Mouse (Mus musculus) myocyte (in vitro differentiated cells): ENCODE measurements around the gene Sptbn4. TPM values are rescaled to one million over a fixed set of nuclear protein-coding genes. Genes with fewer than 3 reads are reported as not detected.

Experiments used
- H3K27me3 ChIP-seq: one replicate; pipeline ENCODE4 v1.6.1; 2011; ENCODE audit not compliant: control insufficient read depth, insufficient read depth, insufficient read length
- H3K36me3 ChIP-seq: one replicate; pipeline ENCODE4 v1.6.1; 2011; ENCODE audit not compliant: control insufficient read depth, insufficient read depth
- H3K4me2 ChIP-seq: one replicate; pipeline ENCODE4 v1.6.1; 2011; ENCODE audit warnings: low read depth, control low read depth
- H3K4me3 ChIP-seq: one replicate; pipeline ENCODE4 v1.5.1; 2011; ENCODE audit warnings: mild to moderate bottlenecking, control low read depth, moderate library complexity
- H3K79me2 ChIP-seq: one replicate; pipeline ENCODE4 v1.6.1; 2011; ENCODE audit not compliant: control insufficient read depth, insufficient read depth
- H3ac ChIP-seq: one replicate; pipeline ENCODE4 v1.6.1; 2011; ENCODE audit not compliant: control insufficient read depth, insufficient read length
- CEBPB ChIP-seq: IDR thresholded peaks from 2 replicates; pipeline ENCODE4 v1.6.1; 2011; ENCODE audit warnings: mild to moderate bottlenecking, moderate library complexity; ENCODE audit not compliant: poor library complexity, insufficient read depth, severe bottlenecking
- E2F4 ChIP-seq: IDR thresholded peaks from one replicate; pipeline ENCODE4 v1.6.1; 2011; ENCODE audit warnings: mild to moderate bottlenecking, control low read depth, moderate library complexity; ENCODE audit not compliant: insufficient read depth
- MAX ChIP-seq: IDR thresholded peaks from one replicate; pipeline ENCODE4 v1.6.1; 2011; ENCODE audit warnings: low read depth, mild to moderate bottlenecking, control low read depth
- MYOD1 ChIP-seq, 3 experiments: IDR thresholded peaks; one replicate each; pipeline ENCODE4 v1.6.1; 2011; ENCODE audit warnings: control low read depth in 2 of 3, low read depth in 2 of 3, mild to moderate bottlenecking in 2 of 3, moderate library complexity in 1 of 3; ENCODE audit not compliant: insufficient read length in 2 of 3, control insufficient read depth in 1 of 3
- MYOG ChIP-seq, 3 experiments: IDR thresholded peaks; one replicate each; pipeline ENCODE4 v1.6.1; 2011; ENCODE audit warnings: control low read depth in 2 of 3, low read depth in 2 of 3, mild to moderate bottlenecking in 2 of 3; ENCODE audit not compliant: insufficient read length in 2 of 3, control insufficient read depth in 1 of 3, insufficient read depth in 1 of 3
- POLR2A ChIP-seq: IDR thresholded peaks from one replicate; pipeline ENCODE4 v1.6.1; 2011; ENCODE audit warnings: low read depth, mild to moderate bottlenecking, control low read depth, moderate library complexity; ENCODE audit not compliant: insufficient read length
- POLR2AphosphoS2 ChIP-seq: IDR thresholded peaks from one replicate; pipeline ENCODE4 v1.6.1; 2011; ENCODE audit warnings: low read depth, control low read depth; ENCODE audit not compliant: insufficient read length
- REST ChIP-seq: IDR thresholded peaks from one replicate; pipeline ENCODE4 v1.6.1; 2011; ENCODE audit warnings: mild to moderate bottlenecking, control low read depth, moderate library complexity; ENCODE audit not compliant: insufficient read depth, insufficient read length
- SRF ChIP-seq: IDR thresholded peaks from one replicate; pipeline ENCODE4 v1.6.1; 2011; ENCODE audit warnings: low read depth; ENCODE audit not compliant: control insufficient read depth, insufficient read length
- TCF12 ChIP-seq: IDR thresholded peaks from one replicate; pipeline ENCODE4 v1.6.1; 2011; ENCODE audit warnings: mild to moderate bottlenecking, control low read depth; ENCODE audit not compliant: poor library complexity, insufficient read depth, severe bottlenecking
- TCF3 ChIP-seq: IDR thresholded peaks from one replicate; pipeline ENCODE4 v1.6.1; 2011; ENCODE audit warnings: low read depth, control low read depth; ENCODE audit not compliant: insufficient read length
- USF1 ChIP-seq: IDR thresholded peaks from one replicate; pipeline ENCODE4 v1.6.1; 2011; ENCODE audit warnings: low read depth, mild to moderate bottlenecking, control low read depth, moderate library complexity
- polyA plus RNA-seq: library from polyadenylated mRNA; unstranded; fragments of >200 nt; fragmentation: generic; extraction: Trizol; gene quantifications from one replicate; pipeline ENCODE4 v1.2.1, GENCODE M21; 2012; ENCODE audit warnings: missing spikeins

Sptbn4 gene
- polyA plus RNA-seq, 1 experiment, result 0.17 TPM

GRCm38 (mm10) chr7:27331854-27332253 is 115.6 kb downstream of the Sptbn4 start:
- Histone ChIP-seq H3ac (peak overlapping the region; percentile 80), H3K36me3 (no peaks in the 10 kb centered on the region), H3K4me2 (peak overlapping the region; percentile 80), H3K79me2 (no peaks in the 10 kb centered on the region), H3K27me3 (no peaks in the 10 kb centered on the region), H3K4me3 (peak overlapping the region; percentile 35)
- TF ChIP-seq TCF3, result no peak
- TF ChIP-seq MAX, result no peak
- no peak for TF ChIP-seq E2F4
- TF ChIP-seq USF1, result no peak
- no peak for TF ChIP-seq MYOD1 (IDR thresholded peaks at IDR 0.05; ENCODE audit: control insufficient read depth in 1 of 3, insufficient read length in 2 of 3, low read depth in 2 of 3)
- TF ChIP-seq MYOG (IDR thresholded peaks at IDR 0.05; ENCODE audit: control insufficient read depth in 1 of 3, insufficient read depth in 1 of 3, insufficient read length in 2 of 3, low read depth in 2 of 3), result no peak
- TF ChIP-seq SRF, result no peak
- TF ChIP-seq POLR2AphosphoS2, result no peak
- no peak for TF ChIP-seq TCF12
- no peak for TF ChIP-seq POLR2A
- TF ChIP-seq CEBPB, result no peak
- no peak for TF ChIP-seq REST

GRCm38 (mm10) chr7:27331541-27331851 is 116.0 kb downstream of the Sptbn4 start:
- TF ChIP-seq TCF12 (no peak), MAX (no peak), USF1 (no peak), POLR2AphosphoS2 (no peak), MYOG (IDR thresholded peaks at IDR 0.05; ENCODE audit: control insufficient read depth in 1 of 3, insufficient read depth in 1 of 3, insufficient read length in 2 of 3, low read depth in 2 of 3) (no peak), TCF3 (no peak), SRF (no peak), CEBPB (no peak), MYOD1 (IDR thresholded peaks at IDR 0.05; ENCODE audit: control insufficient read depth in 1 of 3, insufficient read length in 2 of 3, low read depth in 2 of 3) (no peak), REST (no peak), POLR2A (no peak)
- no peaks in the 10 kb centered on the region for H3K27me3 ChIP-seq
- H3K4me3 ChIP-seq, result peak overlapping the region; percentile 35
- H3K79me2 ChIP-seq, result no peaks in the 10 kb centered on the region
- H3K36me3 ChIP-seq, result no peaks in the 10 kb centered on the region
- no peak overlapping the region for H3ac ChIP-seq
- peak overlapping the region; percentile 80 for H3K4me2 ChIP-seq

GRCm38 (mm10) chr7:27330709-27331540 is 116.6 kb downstream of the Sptbn4 start:
- Histone ChIP-seq H3K4me2 (peak overlapping the region; percentile 80), H3K79me2 (no peaks in the 10 kb centered on the region), H3K36me3 (no peaks in the 10 kb centered on the region), H3K4me3 (peak overlapping the region; percentile 35), H3ac (no peak overlapping the region), H3K27me3 (no peaks in the 10 kb centered on the region)
- TF ChIP-seq TCF3 (peak; percentile 35), CEBPB (no peak), MYOD1 (IDR thresholded peaks at IDR 0.05; ENCODE audit: control insufficient read depth in 1 of 3, insufficient read length in 2 of 3, low read depth in 2 of 3) (peak; percentile 42 to 95 (median 89)), USF1 (no peak), POLR2AphosphoS2 (no peak), REST (no peak), MYOG (IDR thresholded peaks at IDR 0.05; ENCODE audit: control insufficient read depth in 1 of 3, insufficient read depth in 1 of 3, insufficient read length in 2 of 3, low read depth in 2 of 3) (peak in 2 of 3 experiments; percentile 79 to 81), TCF12 (peak; percentile 42), E2F4 (no peak), MAX (no peak), POLR2A (peak; percentile 66), SRF (no peak)

- H3ac ChIP-seq, result no peak overlapping the region
- no peaks in the 10 kb centered on the region for H3K36me3 ChIP-seq
- H3K4me3 ChIP-seq, result peak overlapping the region; percentile 35
- TF ChIP-seq POLR2AphosphoS2 (no peak), E2F4 (no peak), MAX (no peak), CEBPB (no peak), TCF12 (no peak), MYOG (IDR thresholded peaks at IDR 0.05; ENCODE audit: control insufficient read depth in 1 of 3, insufficient read depth in 1 of 3, insufficient read length in 2 of 3, low read depth in 2 of 3) (no peak), TCF3 (no peak), USF1 (no peak), MYOD1 (IDR thresholded peaks at IDR 0.05; ENCODE audit: control insufficient read depth in 1 of 3, insufficient read length in 2 of 3, low read depth in 2 of 3) (no peak)
- H3K27me3 ChIP-seq, result no peaks in the 10 kb centered on the region
- H3K4me2 ChIP-seq, result peak overlapping the region; percentile 80
- no peaks in the 10 kb centered on the region for H3K79me2 ChIP-seq
Observed at GRCm38 (mm10) chr7:27329981-27330380, 117.5 kb downstream of the Sptbn4 start.
